Mouse (Mus musculus) small intestine, adult 2 months (tissue): ENCODE measurements around the gene Fam78a. TPM values are rescaled to one million over a fixed set of nuclear protein-coding genes. Genes with fewer than 3 reads are reported as not detected.

Experiments
- H3K27ac ChIP-seq: fragments of 200-500 bp; 2 replicates; pipeline ENCODE4 v1.5.1; 2012; ENCODE audit warnings: low read depth, low read length, control low read depth, inconsistent platforms; ENCODE audit not compliant: insufficient read depth
- H3K27me3 ChIP-seq: fragments of 200-500 bp; 2 replicates; pipeline ENCODE4 v1.6.1; 2012; ENCODE audit warnings: mild to moderate bottlenecking, moderate library complexity, low read length, inconsistent platforms; ENCODE audit not compliant: control insufficient read depth, insufficient read depth
- H3K36me3 ChIP-seq: fragments of 200-500 bp; 2 replicates; pipeline ENCODE4 v1.6.1; 2012; ENCODE audit warnings: mild to moderate bottlenecking, low read length, control low read depth, inconsistent platforms; ENCODE audit not compliant: control insufficient read depth, insufficient read depth
- H3K4me1 ChIP-seq: fragments of 200-500 bp; 2 replicates; pipeline ENCODE4 v1.6.1; 2012; ENCODE audit warnings: low read length, inconsistent platforms, mixed read lengths; ENCODE audit not compliant: control insufficient read depth, insufficient read depth, insufficient read length
- H3K4me3 ChIP-seq: fragments of 200-500 bp; 2 replicates; pipeline ENCODE4 v1.5.1; 2012; ENCODE audit warnings: low read depth, mild to moderate bottlenecking, control low read depth, inconsistent platforms, low read length, moderate library complexity
- CTCF ChIP-seq: fragments of 200-500 bp; IDR thresholded peaks from 2 replicates; pipeline ENCODE4 v1.5.1; 2012; ENCODE audit warnings: low read depth, mild to moderate bottlenecking, control low read depth, inconsistent platforms, low read length, moderate library complexity, mixed read lengths; ENCODE audit not compliant: insufficient replicate concordance, insufficient read length; ENCODE audit errors: extremely low read depth
- POLR2A ChIP-seq: fragments of 200-500 bp; IDR thresholded peaks from 2 replicates; pipeline ENCODE4 v1.6.1; 2012; ENCODE audit warnings: low read depth, mild to moderate bottlenecking, control low read depth, inconsistent platforms, low read length, moderate library complexity
- WGBS: fragments of 180-500 bp; shearing (Covaris S2); methylation state at CpG from one replicate; pipeline ENCODE4 v1.1.7; 2018; 5-methylcytosine and 5-hydroxymethylcytosine counted together
- polyA plus RNA-seq: library from polyadenylated mRNA; depleted of rRNA; stranded (reverse); fragments of >200 nt; gene quantifications from 2 replicates; pipeline ENCODE4 v1.2.3, GENCODE M21; 2012

Fam78a gene
- polyA plus RNA-seq, 1 experiment, result 25.3 TPM

- Histone ChIP-seq H3K27me3 (no peaks in the 10 kb centered on the region), H3K36me3 (no peaks in the 10 kb centered on the region), H3K4me1 (no peaks in the 10 kb centered on the region), H3K4me3 (no peak overlapping the region), H3K27ac (no peak overlapping the region)
- no peak for TF ChIP-seq CTCF
- 62% methylated on average over 6 of the region's 6 CpGs for WGBS
Observed at GRCm38 (mm10) chr2:32059613-32060012, 25.0 kb downstream of the Fam78a start.

- H3K27ac ChIP-seq, result no peak overlapping the region
- H3K36me3 ChIP-seq, result no peaks in the 10 kb centered on the region
- no peaks in the 10 kb centered on the region for H3K27me3 ChIP-seq
- no peaks in the 10 kb centered on the region for H3K4me1 ChIP-seq
- H3K4me3 ChIP-seq, result no peak overlapping the region
- WGBS, result 34% methylated on average over 5 of the region's 5 CpGs
- TF ChIP-seq CTCF (no peak), POLR2A (no peak)
Observed at GRCm38 (mm10) chr2:32058716-32059115, 25.9 kb downstream of the Fam78a start.

GRCm38 (mm10) chr2:32058241-32058640 lies 26.4 kb downstream of the Fam78a start:
- Histone ChIP-seq H3K36me3 (no peaks in the 10 kb centered on the region), H3K27ac (no peak overlapping the region), H3K27me3 (no peaks in the 10 kb centered on the region), H3K4me3 (no peak overlapping the region), H3K4me1 (no peaks in the 10 kb centered on the region)
- TF ChIP-seq POLR2A (no peak), CTCF (no peak)
- 82% methylated on average over 9 of the region's 9 CpGs for WGBS

GRCm38 (mm10) chr2:32057794-32058193 lies 26.9 kb downstream of the Fam78a start:
- H3K27ac ChIP-seq, result no peak overlapping the region
- no peaks in the 10 kb centered on the region for H3K4me1 ChIP-seq

GRCm38 (mm10) chr2:32057360-32057759 lies 27.3 kb downstream of the Fam78a start:
- H3K27me3 ChIP-seq, result no peaks in the 10 kb centered on the region
- TF ChIP-seq CTCF (no peak), POLR2A (no peak)
- H3K36me3 ChIP-seq, result peaks cover 3% of the 10 kb centered on the region; the same call in 1 of the 2 replicates
- no peak overlapping the region for H3K27ac ChIP-seq
- no peaks in the 10 kb centered on the region for H3K4me1 ChIP-seq
- 38% methylated on average over 2 of the region's 2 CpGs for WGBS
- H3K4me3 ChIP-seq, result no peak overlapping the region

More at GRCm38 (mm10) chr2:32057794-32058193, 26.9 kb downstream of the Fam78a start:
- Histone ChIP-seq H3K27me3 (no peaks in the 10 kb centered on the region), H3K36me3 (no peaks in the 10 kb centered on the region), H3K4me3 (no peak overlapping the region)
- TF ChIP-seq POLR2A, result no peak
- TF ChIP-seq CTCF, result no peak
- 72% methylated on average over 4 of the region's 4 CpGs for WGBS

- no peak overlapping the region for H3K27ac ChIP-seq
- TF ChIP-seq POLR2A (no peak), CTCF (no peak)
- H3K4me1 ChIP-seq, result no peaks in the 10 kb centered on the region
- H3K4me3 ChIP-seq, result no peak overlapping the region
- peaks cover 11% of the 10 kb centered on the region for H3K36me3 ChIP-seq
- no peaks in the 10 kb centered on the region for H3K27me3 ChIP-seq
- WGBS, result 81% methylated on average over 10 of the region's 10 CpGs
Observed at GRCm38 (mm10) chr2:32056524-32056923, 28.1 kb downstream of the Fam78a start.

GRCm38 (mm10) chr2:32055357-32055965 lies 29.2 kb downstream of the Fam78a start:
- Histone ChIP-seq H3K27ac (no peak overlapping the region), H3K4me3 (no peak overlapping the region), H3K27me3 (no peaks in the 10 kb centered on the region), H3K36me3 (peaks cover 19% of the 10 kb centered on the region), H3K4me1 (no peaks in the 10 kb centered on the region)
- WGBS, result 72% methylated on average over 7 of the region's 7 CpGs
- TF ChIP-seq CTCF (no peak), POLR2A (no peak)

- H3K27ac ChIP-seq, result no peak overlapping the region
- peaks cover 38% of the 10 kb centered on the region for H3K36me3 ChIP-seq
- no peak for TF ChIP-seq POLR2A
- TF ChIP-seq CTCF, result no peak
- H3K4me3 ChIP-seq, result no peak overlapping the region
- no peaks in the 10 kb centered on the region for H3K27me3 ChIP-seq
- WGBS, result 89% methylated on average over 7 of the region's 7 CpGs
- no peaks in the 10 kb centered on the region for H3K4me1 ChIP-seq
Observed at GRCm38 (mm10) chr2:32052418-32052817, 32.2 kb downstream of the Fam78a start.
